Mouse (Mus musculus) embryo, embryonic 9.5 days (tissue): ENCODE measurements at regions not wholly inside any gene's neighbourhood (a gene's known extent, or its start where the extent isn't known, plus 50 kb on each side); places are given as distances from the start of the nearest gene placed in this dataset.
A peak's percentile ranks its signal among the peaks of the same experiment; 100 is the strongest.
"Not testable (repeated sequence)": the region's sequence is repeated elsewhere in the genome, so short reads cannot be mapped to it uniquely, and the experiment has no call there.

ENCODE experiments used
- DNase-seq: peaks from one replicate; pipeline ENCODE4 v3.0.0-alpha.2; 2017; ENCODE audit errors: extremely low spot score

- no peak for DNase-seq
Measured at GRCm38 (mm10) chr10:96685991-96686601, 69.3 kb downstream of the Btg1 start.

- no peak for DNase-seq
Measured at GRCm38 (mm10) chr10:96686659-96687440, 70.0 kb downstream of the Btg1 start.

- DNase-seq: no peak
Measured at GRCm38 (mm10) chr10:96687441-96687772, 70.6 kb downstream of the Btg1 start.

GRCm38 (mm10) chr10:96689976-96690867, 73.4 kb downstream of the Btg1 start:
- DNase-seq: no peak

- no peak for DNase-seq
Measured at GRCm38 (mm10) chr10:96690868-96691302, 74.1 kb downstream of the Btg1 start.

- no peak for DNase-seq
Measured at GRCm38 (mm10) chr10:96691319-96691870, 74.6 kb downstream of the Btg1 start.

GRCm38 (mm10) chr10:96692821-96693220, 76.0 kb downstream of the Btg1 start:
- DNase-seq: no peak

GRCm38 (mm10) chr10:96693766-96694165, 77.0 kb downstream of the Btg1 start:
- no peak for DNase-seq

- no peak for DNase-seq
Measured at GRCm38 (mm10) chr10:96696571-96696970, 79.8 kb downstream of the Btg1 start.

- no peak for DNase-seq
Measured at GRCm38 (mm10) chr10:96697781-96698180, 81.0 kb downstream of the Btg1 start.

- DNase-seq: no peak
Measured at GRCm38 (mm10) chr10:96706656-96707055, 89.8 kb downstream of the Btg1 start.

GRCm38 (mm10) chr10:96708471-96708870, 91.7 kb downstream of the Btg1 start:
- DNase-seq: no peak

- DNase-seq: no peak
Measured at GRCm38 (mm10) chr10:96709698-96710356, 93.0 kb downstream of the Btg1 start.

GRCm38 (mm10) chr10:96711993-96712392, 95.2 kb downstream of the Btg1 start:
- DNase-seq: no peak

GRCm38 (mm10) chr10:96714702-96715101, 97.9 kb downstream of the Btg1 start:
- DNase-seq: no peak

GRCm38 (mm10) chr10:96717281-96717680, 100.5 kb downstream of the Btg1 start:
- DNase-seq: no peak

- DNase-seq: not testable (repeated sequence)
Measured at GRCm38 (mm10) chr10:96718706-96719105, 101.9 kb downstream of the Btg1 start.

- DNase-seq: no peak
Measured at GRCm38 (mm10) chr10:96720281-96720711, 103.5 kb downstream of the Btg1 start.

GRCm38 (mm10) chr10:96720956-96721688, 104.3 kb downstream of the Btg1 start:
- DNase-seq: peak; percentile 8

- DNase-seq: peak; percentile 72
Measured at GRCm38 (mm10) chr10:96722491-96722890, 105.7 kb downstream of the Btg1 start.

GRCm38 (mm10) chr10:96723071-96723470, 106.3 kb downstream of the Btg1 start:
- DNase-seq: no peak
